Mouse (Mus musculus) kidney, adult 2 months (tissue): ENCODE measurements around the gene Psmc5.

Experiments
- CTCF ChIP-seq: fragments of 200-500 bp; conservative IDR thresholded peaks from 2 replicates; pipeline ENCODE4 v1.5.1; 2011; ENCODE audit warnings: low read depth, mild to moderate bottlenecking, control low read depth, low read length, moderate library complexity, mixed read lengths; ENCODE audit not compliant: insufficient read depth, insufficient read length
- POLR2A ChIP-seq: fragments of 200-500 bp; IDR thresholded peaks from one replicate; pipeline ENCODE4 v1.6.1; 2011; ENCODE audit warnings: low read depth, low read length, control low read depth

- TF ChIP-seq CTCF = no peak
- no peak for TF ChIP-seq POLR2A
Measured at GRCm38 (mm10) chr11:106271794-106272643, 16.1 kb downstream of the Psmc5 start.
